Mouse (Mus musculus): ENCODE results near the gene Tex21. TPM values are rescaled to one million over a fixed set of nuclear protein-coding genes. Genes with fewer than 3 reads are reported as not detected.

Gene Tex21
- polyA plus RNA-seq (2012; rRNA removed): 0.01 and 0.05 TPM in 2 replicates

DNA sequence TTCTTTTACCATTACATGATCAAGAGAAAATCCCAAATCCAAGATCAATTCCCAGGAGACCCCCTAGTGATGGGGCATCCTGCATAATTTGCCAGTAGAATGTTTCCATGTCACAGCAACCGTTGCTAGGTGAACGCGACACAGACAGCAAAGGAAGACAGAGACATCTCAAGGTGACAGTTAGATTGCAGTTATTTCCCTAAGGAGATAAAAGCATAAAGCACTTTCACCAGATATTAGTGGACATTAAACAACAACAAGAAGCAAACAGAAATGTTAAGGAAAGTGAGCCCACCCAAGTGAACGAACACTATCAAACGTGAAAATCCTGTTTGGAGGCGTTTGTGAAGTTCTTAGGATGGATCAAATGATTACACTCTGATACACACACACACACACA lies at the start of gene Tex21:
Gene Tex21 (minus strand): TSS at position 101 of the 400 bp plus-strand sequence.

DNA sequence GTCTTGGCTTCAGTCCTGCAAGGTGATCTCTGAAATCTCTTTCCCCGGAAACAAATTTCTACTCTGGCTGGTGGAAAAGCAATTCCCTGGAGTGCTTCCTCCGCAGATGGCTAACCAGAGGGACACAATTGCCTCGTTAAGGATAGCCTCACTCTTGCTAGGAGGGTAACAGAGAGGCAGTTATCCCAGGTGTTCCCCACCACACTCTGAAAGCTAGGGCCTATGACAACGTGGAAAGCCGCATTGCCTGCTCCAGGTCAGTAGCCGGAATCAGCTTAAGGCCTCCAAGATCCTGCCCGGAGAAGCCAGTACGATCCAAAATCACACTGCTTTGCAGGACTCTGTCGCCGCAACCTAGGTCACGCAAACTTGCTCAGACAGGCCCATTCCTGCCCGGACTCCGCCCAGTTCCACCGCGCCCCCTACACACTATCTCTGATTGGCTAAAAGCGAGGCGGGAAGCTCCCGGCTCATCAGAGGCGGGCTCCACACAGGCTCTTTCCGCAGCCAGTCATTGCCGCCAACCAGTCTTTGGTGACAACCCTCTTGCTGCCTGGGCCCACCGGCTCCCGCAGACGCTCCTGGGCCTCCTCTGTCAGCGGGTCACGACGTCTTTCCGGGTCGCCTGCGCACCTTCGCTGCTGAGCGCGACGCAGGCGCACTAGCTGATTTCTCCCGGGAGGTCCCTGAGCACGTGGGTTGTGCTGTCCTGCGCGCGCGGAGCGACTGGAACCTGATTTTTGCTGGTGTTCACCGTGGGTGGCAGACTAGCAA lies 8.4 kb upstream of the Tex21 start, which contains the start of gene Mthfd1:
Gene Mthfd1 (plus strand): TSS at position 574 of the 774 bp plus-strand sequence.

DNA sequence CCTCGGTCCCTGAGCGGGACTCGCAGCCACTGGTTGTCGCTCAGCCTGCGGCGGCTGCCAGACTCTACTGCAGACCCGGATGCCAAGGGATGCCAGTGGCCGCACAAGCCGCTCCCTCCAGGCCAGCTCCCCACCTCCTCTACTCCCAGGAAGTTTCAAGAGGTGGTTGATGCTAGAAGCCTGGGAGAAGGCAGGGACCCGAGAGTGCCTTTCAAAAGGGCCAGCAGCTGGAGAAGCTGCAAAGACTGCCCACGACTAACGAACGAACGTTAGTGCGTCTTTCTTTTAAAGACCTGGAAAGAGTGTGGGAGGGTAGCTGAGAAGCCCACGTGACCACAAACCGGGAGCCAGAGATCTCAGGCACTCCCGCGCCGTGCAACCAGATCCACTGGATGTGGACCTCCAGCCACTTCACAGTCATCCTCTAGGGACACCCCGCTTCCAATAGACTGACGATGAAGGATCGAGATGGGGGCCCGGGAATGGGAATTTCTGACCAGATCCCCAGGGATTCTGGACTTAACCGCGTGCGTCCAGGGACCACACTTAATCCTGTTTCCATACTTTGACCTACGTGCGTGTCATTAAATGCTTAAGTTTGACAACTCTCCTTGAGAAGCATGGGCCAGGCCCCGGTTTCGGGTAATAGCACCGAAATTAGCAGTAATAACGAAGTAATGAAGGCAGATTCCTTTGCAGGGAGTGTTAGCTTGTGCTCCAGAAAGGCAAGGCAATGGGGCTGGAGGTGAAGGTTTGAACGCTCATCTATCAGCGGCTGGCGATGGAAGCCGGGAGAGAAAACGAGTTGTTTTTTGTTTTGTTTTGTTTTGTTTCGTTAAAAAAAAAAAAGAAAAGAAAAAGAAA lies 69.3 kb downstream of the Tex21 start, which contains the start of gene Esr2:
Gene Esr2 (minus strand): TSS at position 260 of the 864 bp plus-strand sequence.

Other genes with a start within 250 kb of the Tex21 start
- gene Esr2, start 69.5 kb downstream of the Tex21 start, polyA plus RNA-seq (2012; rRNA removed): 0.01 TPM in 1 of 2 replicates, not detected in the other
- gene Mthfd1, start 8.6 kb upstream of the Tex21 start, polyA plus RNA-seq (2012; rRNA removed): 50.4 and 52.7 TPM in 2 replicates
- gene Akap5, start 78.1 kb upstream of the Tex21 start, polyA plus RNA-seq (2012; rRNA removed): 0.23 and 0.24 TPM in 2 replicates
- gene Zbtb25, start 122.9 kb upstream of the Tex21 start, polyA plus RNA-seq (2012; rRNA removed): 3.5 and 3.9 TPM in 2 replicates
- 1.6 and 1.7 TPM in 2 replicates for gene Zbtb1, start 123.5 kb upstream of the Tex21 start, polyA plus RNA-seq (2012; rRNA removed)
- gene Hspa2, start 157.4 kb upstream of the Tex21 start, polyA plus RNA-seq (2012; rRNA removed): 1.9 and 2.6 TPM in 2 replicates
- gene Ppp1r36, start 170.8 kb upstream of the Tex21 start, polyA plus RNA-seq (2012; rRNA removed): 0.09 and 0.41 TPM in 2 replicates

Measured in liver, embryonic 18 days (tissue).